Mouse (Mus musculus) megakaryocyte, embryonic 14.5 days (primary cell): Measurements from ENCODE around the gene Rdh11.

Experiments used
- FLI1 ChIP-seq: IDR thresholded peaks from 2 replicates; pipeline ENCODE4 v1.6.1; 2012; ENCODE audit warnings: low read length, inconsistent platforms, mixed read lengths
- GATA1 ChIP-seq: IDR thresholded peaks from 3 replicates; pipeline ENCODE4 v1.6.1; 2012; ENCODE audit warnings: mixed read lengths, low read length, inconsistent platforms, borderline replicate concordance

GRCm38 (mm10) chr12:79130299-79131177 lies 61.6 kb downstream of the Rdh11 start, which contains the start of gene Arg2:
- TF ChIP-seq GATA1 (no peak), FLI1 (no peak)
